Mouse (Mus musculus) bone marrow macrophage, adult 2 months (primary cell): ENCODE results near the gene Tnfrsf22.
A peak's percentile ranks its signal among the peaks of the same experiment; 100 is the strongest.

Experiments
- CTCF ChIP-seq: IDR thresholded peaks from 2 replicates; pipeline ENCODE4 v1.5.1; 2012; ENCODE audit warnings: low read depth, mild to moderate bottlenecking, low read length, moderate library complexity
- POLR2A ChIP-seq: IDR thresholded peaks from 2 replicates; pipeline ENCODE4 v1.6.1; 2012; ENCODE audit warnings: mild to moderate bottlenecking, low read depth, low read length, borderline replicate concordance

DNA sequence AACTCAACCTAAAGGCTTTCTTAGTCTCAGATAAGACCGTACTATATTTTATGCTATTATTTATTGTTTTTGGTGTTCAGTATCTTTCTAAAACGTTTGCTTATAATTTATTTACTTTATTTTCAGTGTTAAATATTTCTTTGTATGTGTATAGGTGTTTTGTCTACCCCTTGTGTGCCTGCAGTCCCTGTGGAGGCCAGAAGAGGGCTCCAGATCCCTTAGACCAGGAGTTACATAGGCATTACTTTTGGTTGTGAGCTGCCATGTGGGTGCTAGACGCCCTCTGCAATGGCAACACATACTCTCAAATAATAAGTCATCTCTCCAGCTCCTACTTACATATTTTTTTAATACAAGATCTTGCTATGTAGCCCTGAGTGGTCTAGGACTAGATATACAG is 37.2 kb downstream of the Tnfrsf22 start:
- TF ChIP-seq CTCF: peak; percentile 28; the same call in 1 of the 2 replicates
- no peak for TF ChIP-seq POLR2A
